Mouse (Mus musculus): ENCODE measurements around the gene Zdhhc16.
A peak's percentile ranks its signal among the peaks of the same experiment; 100 is the strongest.

The Zdhhc16 gene

DNA sequence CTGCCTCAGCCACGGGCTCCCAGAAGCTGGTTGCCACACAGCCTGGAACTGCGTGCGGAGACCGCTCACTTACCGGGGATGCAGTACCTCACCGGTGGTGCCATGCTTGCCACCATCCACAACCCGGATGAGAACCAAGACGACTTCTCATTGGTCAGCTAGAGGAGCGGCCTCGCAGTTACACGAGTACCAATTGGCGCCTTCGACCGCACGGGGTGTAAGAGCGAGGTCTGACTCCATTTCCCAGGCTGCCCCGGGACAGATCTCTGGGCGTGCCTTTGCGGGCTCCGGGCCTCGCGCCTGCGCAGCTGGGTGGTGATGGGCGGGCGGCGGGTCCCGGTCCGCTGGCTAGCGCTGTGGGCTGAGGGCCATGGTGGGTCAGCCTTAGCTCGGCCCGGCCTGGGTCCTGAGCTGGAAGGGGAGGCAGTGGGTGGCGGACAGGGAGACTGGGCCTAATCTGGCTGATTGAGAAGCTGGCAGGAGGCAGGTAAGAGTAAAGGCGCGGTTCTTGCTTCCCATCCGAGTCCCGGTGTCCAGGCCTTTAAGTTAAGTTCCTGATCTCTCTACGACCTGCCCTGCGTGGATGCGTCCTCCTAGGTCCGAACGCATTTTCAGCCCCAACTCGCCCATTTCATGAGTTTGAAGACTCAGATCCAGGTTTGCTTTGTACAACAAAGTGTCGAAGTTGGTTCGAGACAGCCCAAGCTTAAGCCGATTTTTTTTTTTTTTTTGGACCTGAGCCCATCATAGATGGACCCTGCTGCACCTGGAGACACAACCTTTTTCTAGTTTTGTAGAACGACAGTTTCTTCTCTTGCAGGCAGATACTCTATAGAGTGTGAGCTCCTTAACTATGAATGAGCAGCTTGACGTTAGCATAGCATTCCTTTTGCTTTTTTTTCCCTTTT is at the start of gene Zdhhc16, which contains the start of gene Exosc1:
Gene Zdhhc16, plus strand, starts transcription at position 302 of the 908 bp plus-strand sequence.
Gene Exosc1, minus strand, starts transcription at position 245 of the 908 bp plus-strand sequence.
- peak; percentile 96 for DNase-seq

DNA sequence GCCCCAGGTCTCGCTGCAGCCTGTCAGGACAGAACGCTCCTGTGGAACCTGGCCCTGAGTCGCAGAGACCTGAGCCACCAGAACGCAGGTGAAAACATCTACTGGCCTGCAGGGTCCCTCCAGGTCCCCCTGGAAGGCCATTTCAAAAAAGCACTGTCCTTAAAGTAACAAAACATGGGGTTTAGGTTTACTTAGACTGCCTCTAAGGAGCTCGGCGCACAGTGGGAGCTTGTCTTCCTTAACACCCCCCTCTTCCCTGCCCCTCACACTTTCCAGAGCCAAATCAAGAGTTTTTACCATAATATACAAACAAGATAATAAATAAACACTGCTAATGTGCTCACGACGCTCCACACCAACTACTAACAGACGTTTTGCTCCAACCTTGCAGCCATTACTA is 49.4 kb upstream of the Zdhhc16 start:
- DNase-seq = no peak

DNA sequence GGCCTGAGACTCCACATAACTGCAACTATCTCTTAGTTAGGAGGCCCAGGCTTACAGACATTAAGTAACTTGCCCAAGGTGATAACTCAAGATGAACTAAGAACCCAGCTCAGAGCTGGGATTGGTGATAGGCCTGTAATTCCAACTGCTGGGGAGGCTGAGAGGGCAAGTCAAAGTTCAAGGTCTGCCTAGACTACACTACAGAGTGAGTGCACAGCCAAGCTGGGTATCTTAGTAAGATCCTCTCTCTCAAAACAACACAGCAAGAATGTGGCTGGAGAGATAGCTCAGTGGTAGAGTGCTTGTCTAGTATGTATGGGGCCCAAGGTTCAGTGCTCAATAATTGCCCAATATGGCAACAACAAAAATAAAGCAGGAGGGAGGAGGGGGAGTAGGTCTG is 45.1 kb upstream of the Zdhhc16 start:
- DNase-seq = no peak

DNA sequence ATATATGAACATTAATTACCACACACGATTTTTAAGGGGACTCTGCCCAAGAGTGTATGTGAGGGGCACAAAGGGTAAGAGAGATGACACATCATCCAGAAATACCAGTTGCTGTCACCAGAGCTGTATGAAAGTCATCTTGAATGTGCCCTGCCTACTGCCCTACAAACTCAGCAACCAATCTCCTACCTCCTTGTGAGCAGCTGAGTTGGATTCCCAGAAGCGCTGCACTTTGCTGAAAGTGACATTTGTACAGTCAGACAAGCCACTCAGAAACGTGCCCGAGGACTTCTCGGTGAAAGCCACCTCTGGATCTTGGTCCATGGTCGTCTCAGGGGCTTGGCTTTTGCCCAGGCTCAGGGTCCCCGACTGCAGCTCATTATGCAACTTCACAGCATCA is 38.3 kb upstream of the Zdhhc16 start:
- DNase-seq = no peak

DNA sequence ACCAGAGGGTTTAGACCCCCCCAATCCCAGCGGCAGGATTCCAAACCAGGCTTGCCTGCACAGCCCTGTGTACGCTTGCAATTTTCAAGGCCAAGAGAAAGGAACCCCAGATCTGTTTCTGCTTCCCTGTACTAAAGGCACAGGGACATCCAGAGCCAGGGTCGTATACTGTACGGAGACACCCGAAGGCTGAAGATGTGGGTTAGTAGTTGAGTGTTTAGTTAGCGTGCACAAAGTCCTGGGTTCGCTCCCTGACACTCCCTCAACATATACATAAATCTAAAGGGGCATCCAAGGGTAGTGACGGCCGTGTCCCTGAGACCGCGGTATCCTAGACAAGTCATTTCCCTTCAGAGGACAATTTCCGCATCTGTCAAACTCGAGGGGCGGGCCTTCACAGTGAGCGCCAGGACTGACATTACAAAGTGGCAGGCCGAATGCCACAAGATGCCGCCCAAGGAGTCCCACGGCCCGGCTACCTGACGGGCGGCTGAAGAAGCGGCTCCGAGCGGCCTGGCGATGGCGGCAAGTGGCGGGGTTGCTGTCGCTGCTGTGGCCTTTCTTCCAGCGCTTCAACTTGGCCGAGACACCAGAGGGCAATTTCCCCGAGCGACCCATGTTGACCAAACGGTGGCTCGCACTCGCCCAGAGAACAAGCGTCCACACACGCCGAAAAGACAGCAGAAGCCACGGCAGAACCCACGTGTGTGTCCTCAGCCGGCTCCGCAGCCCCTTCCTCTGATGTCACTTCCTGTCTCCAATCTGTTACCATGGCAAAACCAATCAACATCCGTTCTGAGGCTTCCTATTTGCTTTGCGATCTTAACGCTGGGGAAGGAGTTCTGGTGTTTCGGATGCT is 37.6 kb upstream of the Zdhhc16 start, which contains the start of gene Rrp12:
Gene Rrp12, minus strand, starts transcription at position 714 of the 859 bp plus-strand sequence.
- peak; percentile 71 for DNase-seq

DNA sequence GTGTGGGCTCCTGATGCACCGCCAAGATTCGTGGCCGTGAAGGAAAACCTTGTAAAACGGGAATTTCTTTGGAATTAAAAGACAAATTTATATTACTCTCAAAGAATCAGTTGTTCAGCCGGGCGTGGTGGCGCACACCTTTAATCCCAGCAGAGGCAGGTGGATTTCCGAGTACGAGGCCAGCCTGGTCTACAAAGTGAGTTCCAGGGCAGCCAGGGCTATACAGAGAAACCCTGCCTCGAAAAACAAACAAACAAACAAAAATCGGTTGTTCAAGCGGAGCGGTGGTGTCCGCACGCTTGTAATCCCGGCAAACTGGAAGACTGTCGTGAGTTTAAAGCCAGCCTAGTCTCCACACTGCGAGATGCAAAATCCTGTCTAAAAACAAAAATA is 37.0 kb upstream of the Zdhhc16 start:
- DNase-seq = no peak

DNA sequence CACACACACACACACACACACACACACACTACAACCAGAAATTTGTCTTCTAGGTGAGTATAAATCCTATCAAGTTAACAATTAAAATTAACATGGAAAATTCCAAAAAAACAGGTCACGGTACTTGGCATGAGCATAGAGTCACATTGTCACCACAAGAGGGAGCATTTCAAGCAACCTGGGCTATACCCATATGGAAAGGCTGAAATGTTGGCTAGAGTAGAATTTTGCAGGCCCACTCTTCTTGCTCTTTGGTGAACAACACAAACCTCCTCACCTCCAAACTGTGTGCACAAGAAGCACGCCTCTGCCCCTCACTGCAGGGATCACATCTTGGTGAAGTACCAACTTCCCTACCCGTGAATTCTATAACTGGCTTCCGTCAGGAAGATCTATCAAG is 34.4 kb upstream of the Zdhhc16 start:
- DNase-seq = no peak

DNA sequence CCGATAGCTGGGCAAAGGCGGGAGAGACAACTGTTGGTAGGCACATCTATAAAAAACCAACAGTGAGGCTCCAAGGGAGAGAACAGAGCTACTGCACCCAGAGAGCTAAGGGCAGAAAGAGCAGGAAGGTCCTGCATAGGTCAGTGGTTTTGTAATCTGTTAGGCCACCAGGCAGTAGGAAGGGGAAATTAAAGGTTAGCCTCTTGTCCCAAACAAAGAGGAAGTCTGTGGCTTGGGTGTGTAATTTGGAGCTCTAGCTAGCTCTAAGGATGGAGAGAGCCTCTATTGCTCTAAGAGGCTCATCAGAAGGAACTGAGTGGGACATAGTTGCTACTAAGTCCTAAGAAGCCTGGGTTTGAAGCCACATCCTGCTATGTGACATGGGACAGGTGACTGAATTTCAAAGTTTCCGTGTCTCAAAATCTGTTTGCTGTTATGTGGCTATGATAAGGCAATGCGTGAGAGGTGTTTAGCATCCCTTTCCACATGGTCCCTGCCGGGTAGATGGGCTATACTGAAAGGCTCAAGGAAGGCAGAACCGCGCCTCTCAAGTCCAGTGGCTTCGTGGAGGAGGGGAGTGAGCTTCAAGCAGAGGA is 32.7 kb upstream of the Zdhhc16 start:
- DNase-seq = no peak

DNA sequence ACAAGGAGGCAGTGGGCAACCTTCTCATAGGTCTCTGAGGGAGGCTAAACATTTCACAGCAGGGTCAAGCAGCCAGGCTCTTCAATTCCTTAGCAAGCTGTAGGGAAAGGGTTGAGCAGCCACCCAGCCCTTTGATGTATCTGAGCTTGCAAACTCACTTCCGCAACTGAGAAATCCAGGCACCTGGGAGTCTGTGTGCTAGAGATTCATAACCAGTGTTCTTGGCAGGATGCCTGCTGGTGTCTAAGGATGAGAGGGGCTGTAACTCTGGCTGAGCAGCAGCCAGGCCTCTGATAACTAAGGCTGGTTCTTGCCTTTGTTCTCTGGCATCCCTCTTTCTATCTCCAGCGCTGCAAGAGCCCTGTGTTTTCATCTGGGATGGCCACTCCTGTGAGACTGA is 31.6 kb upstream of the Zdhhc16 start:
- DNase-seq = no peak

DNA sequence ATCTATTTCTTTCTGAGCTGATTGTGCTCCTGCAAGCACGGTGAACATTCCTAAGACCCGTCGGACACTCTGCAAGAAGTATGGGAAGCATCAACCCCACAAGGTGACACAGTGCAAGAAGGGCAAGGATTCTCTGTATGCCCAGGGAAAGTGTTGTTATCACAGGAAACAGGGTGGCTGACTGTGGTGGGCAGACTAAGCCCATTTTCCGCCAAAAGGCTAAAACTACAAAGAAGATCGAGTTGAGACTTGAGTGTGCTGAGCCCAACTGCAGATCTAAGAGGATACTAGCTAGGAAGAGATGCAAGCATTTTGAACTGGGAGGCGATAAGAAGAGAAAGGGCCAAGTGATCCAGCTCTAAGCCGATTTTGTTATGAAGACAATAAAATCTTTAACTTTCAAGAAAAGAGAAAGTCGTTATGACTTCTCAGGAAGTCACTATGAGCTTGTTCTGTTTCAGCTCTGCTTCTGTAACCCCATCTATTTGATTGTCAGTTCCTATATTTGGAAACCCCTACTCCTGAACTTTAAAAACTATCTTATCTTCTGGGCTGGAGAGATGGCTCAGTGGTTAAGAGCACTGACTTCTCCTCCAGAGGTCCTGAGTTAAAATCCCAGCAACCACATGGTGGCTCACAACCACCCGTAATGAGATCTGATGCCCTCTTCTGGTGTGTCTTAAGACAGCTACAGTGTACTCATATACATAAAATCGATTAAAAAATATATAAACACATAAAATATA is 30.3 kb upstream of the Zdhhc16 start:
- DNase-seq = no peak

DNA sequence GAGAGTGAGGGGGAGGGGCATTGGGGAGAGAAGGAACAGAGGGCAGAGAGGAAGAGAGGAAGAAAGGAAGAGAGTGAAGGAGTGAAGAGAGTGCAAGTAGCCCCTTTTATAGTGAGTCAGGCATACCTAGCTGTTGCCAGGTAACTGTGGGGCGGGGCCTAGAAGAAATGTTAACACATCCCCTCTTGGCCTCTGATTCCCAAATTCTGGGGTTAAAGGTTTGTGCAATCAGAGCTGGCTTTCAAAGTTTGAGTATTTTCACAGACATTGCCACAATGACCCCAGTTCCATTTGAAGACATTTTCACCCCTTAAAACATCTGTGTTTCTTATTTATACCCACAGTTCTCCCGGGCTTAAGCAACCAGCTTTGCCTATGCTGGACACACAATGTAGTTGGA is 28.0 kb upstream of the Zdhhc16 start:
- no peak for DNase-seq

DNA sequence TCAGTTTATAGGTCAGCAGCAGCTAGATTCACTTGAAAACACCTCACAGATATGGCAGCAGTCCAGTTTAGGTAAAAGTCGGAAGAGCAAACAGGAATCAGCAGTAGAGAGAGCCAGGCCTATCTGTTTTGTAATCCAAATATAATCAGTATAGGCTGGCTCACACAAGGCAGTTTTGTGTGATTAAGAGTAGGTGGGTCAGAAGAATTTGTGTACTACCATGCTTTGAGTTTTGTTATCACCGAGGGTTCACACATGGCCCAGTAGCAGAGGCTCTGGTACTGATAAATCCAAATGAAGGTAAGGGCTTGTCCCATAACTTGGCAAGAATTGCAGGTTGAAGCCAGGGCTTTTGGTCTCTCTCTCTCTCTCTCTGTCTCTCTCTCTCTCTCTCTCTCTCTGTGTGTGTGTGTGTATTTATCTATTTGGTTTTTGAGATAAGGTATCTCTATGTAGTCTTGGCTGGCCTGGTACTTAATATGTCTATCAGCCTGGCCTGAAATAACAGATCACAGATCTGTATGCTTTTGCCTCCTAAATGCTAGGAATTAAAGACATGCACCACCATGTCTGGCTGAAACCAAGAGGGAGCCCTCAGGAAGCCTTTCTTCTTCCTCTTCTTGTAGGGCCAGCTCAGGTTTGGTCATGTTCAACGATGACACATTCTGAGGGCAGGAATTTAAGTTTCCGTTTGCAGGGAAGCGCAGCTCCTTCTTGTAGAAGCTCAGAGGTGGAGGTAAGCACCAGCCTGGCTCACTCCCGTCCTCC is 26.8 kb upstream of the Zdhhc16 start:
- DNase-seq = no peak

DNA sequence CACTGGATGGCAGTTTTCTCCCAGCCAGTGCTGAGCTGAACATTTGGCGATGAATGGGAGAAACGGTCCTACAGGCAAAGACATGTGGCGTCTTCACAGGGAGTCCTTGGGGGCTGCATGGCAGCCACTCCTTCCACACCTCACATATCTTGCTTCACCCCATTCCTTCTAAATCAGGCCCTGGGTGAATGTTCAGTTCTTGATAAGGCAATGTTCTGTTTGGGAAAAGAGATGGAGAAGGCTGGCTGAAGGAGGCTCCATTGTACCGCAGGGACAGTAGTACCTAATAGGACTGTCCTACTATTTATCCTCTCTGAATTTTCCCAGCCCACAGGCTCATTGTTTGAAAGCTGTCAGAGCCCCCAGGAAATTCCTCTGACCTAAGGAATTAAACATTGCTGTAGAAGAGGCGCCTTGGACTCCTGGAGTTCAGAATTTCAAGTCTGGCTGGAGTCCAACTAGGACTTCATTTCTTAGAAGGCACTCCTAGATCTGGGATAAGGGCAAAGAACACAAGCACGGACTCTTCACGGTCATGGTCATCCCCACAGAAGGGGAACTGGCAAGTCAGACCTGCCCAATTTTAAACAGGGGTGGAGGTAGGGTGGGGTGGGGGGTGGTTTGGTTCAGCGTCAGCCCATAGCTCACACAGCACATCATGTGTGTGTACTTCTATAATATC is 26.1 kb upstream of the Zdhhc16 start:
- DNase-seq = no peak

DNA sequence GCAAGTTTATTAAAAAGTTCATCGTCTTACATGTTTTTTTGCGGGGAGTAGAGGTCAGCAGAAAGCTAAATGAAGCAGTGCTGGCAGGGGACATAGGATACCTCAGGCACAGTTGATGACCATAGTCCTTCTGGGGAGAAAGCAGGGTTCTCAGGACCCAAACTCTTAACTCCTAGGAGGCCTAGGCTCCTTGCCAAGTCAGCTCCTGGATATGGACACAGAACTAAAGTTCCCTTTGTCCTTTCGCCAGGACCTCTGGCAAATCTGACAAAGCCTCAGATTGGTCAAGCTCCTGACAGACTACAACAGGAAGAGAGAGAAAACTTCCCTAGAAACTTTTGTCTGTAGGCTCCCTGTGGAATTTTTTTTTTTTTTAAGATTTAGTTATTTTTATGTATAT is 24.5 kb upstream of the Zdhhc16 start:
- DNase-seq = no peak

DNA sequence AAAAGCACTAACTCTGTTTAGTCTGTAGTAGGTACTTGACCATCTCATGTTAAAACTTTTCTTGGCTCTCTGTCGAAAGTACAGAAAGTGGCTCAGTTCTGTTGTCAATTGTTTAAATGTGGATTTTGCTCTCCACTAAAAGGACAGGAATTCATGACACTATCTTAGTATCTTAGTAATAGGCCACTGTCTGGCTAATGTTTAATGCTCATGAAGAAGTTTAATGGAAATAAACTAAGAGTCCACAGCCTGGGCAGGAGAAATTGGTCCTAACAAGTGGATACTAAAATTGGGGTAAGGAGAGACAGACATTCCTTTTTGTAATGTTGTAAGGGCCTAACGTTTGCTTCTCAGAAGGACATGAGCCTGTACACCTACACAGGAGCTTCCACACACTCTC is 22.9 kb upstream of the Zdhhc16 start:
- no peak for DNase-seq

DNA sequence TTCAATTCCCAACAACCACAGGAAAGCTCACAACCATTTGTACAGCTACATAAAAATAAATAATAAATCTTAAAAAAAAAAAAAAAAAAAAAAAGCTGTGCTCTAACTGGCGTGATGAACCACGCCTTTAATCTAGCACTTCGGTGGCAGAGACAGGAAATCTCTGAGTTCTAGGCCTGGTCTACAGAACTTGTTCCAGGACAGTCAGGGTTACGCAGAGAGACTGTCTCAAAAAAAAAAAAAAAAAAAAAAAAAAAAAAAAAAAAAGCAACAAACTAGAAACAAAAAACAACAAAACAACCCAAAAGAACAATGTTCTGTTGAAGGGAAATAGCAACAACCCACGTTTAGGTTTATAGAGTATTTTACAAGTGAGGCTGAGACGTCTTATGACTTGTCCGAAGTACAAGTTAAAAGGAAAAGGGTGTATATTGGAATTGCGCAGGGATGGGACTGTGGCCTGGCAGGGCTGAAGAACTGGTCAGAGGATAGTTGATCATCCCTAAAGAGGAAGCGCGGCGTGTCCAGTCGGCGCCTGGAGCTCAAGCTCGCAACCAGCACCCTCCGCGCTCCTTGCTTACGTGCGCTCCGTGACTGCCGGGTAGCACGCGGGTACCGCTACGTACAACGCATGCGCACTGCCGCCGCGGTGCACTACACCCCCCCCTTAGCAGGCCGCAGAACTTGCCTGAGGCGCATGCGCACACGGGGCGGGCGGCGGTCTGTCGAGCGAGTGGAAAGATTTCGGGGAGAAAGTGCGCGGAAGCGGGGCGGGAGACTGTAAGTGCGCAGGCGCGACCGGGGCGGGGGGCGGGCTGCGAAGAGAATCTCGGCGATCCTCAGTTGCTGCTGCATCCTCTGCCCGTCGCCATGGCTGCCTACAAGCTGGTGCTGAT is 21.9 kb upstream of the Zdhhc16 start, which contains the start of gene Pgam1:
Gene Pgam1, plus strand, starts transcription at position 746 of the 896 bp plus-strand sequence.
- DNase-seq = peak; percentile 99

DNA sequence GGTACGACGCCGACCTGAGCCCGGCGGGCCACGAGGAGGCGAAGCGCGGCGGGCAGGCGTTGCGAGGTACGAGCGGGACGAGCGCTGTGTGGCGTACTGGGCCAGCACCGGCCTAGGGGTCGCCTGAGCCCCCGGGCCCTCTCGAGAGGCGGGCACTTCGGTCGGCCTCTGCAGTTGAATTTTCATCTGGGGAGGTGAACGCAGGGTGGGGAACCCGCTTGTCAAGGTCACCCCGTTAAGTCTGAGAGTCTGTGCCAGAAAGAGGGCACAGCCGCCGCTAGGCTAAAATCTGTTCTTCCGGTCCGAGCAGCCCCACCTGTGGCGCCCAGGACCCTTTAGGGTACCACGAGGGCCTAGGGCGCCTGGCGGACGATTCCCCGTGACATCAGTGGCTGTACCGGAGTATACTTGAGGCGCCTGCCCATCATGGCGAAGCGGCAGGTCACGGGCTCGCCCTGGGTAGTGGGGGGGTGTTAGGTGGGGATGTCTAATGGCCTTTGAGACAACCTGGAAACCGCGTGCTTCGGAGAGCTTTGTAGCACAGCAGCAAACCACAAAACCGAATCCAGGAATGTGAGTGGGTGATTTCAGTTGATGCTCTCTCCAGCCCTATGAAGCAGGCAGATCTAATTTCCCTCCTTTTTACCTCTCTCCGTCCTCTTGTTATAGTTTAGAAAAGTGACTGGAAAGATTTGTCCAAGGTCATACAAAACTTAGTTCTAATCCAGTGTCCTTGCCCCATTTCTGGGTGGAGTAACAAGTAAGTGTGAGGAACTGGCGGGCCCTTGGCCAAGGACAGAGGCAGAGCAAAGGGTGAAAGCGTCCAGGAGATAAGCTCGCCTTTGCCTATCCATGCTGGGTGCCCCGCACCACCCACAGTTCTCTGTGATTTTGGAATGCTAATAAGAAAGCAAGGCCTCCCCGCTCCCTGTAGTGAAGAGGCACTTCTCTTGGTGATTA is 20.9 kb upstream of the Zdhhc16 start:
- DNase-seq = peak; percentile 32

DNA sequence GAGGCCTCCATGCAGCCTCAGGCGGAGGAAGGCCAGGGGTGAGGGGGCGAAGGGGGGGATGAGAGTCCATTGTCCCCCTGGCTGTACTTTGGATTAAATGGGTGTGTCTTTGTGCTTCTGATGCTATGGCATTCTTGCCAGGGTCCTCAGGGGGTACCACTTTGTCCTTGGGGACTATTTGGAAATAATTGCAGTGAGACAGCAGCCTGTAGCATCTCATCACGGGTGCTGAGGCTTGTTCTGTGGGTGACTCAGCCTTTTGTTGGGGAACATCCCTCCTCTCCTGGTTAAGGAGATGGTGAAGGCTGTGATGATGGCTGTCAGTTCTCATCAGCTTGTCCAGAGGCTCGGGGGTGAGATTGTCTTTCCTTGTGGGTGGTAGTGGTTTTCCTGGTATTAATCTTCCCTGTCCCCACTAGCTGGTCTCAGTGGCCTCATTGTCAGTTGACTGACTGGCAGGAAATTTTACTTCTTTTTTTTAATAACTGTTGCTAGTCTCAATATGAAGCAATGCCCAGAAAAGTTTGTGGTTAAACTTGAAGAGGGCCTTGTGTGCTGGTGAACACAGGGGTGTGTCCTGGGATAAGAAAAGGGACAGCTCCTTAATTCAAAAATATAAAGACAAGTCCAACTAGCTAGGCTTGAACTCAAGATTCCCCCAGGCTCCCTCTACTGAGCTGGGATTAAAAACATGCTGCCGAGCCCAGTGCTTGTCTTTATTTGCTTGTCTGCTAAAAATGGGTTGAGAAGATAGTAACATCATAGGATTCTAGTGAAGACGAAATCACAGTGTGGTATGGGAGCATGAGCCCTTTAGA is 19.3 kb upstream of the Zdhhc16 start:
- DNase-seq = no peak
